Mouse (Mus musculus): ENCODE results near the gene Gm10277. TPM values are rescaled to one million over a fixed set of nuclear protein-coding genes. Genes with fewer than 3 reads are reported as not detected.

Gm10277 gene
- polyA plus RNA-seq, 1 experiment = not detected

DNA sequence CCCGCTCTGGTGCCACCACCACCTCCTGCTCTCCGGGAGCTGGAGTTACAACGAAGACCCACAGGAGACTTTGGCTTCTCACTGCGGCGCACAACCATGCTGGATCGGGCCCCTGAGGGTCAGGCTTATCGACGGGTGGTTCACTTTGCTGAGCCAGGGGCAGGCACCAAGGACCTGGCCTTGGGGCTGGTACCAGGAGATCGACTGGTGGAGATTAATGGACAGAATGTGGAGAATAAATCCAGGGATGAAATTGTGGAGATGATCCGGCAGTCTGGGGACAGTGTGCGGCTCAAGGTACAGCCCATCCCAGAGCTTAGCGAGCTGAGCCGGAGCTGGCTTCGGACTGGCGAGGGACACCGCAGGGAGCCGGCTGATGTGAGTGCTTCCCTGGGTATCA is 9.6 kb downstream of the Gm10277 start:
- TF ChIP-seq CTCF (IDR thresholded peaks at IDR 0.05; ENCODE audit: low read depth, low read length) (no peak), POLR2A (IDR thresholded peaks at IDR 0.05; ENCODE audit: borderline replicate concordance, low read depth, low read length) (no peak)
- Histone ChIP-seq H3K4me3 (ENCODE audit: insufficient read depth, low read length) (no peak overlapping the region), H3K4me1 (ENCODE audit: control insufficient read depth, insufficient read depth, low read length) (peaks cover 10% of the 10 kb centered on the region), H3K27ac (ENCODE audit: insufficient read depth, low read depth, low read length) (no peak overlapping the region)

DNA sequence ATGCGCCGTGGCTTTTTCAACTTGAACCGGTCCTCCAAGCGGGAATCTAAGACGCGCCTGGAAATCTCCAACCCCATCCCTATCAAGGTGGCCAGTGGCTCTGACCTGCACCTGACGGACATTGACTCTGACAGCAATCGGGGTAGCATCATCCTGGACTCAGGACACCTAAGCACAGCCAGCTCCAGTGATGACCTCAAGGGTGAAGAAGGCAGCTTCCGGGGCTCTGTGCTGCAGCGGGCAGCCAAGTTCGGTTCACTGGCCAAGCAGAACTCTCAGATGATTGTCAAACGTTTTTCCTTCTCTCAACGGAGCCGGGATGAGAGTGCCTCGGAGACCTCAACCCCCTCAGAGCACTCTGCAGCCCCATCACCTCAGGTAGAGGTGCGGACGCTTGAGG is 10.1 kb downstream of the Gm10277 start:
- Histone ChIP-seq H3K4me3 (ENCODE audit: insufficient read depth, low read length) (no peak overlapping the region), H3K4me1 (ENCODE audit: control insufficient read depth, insufficient read depth, low read length) (peaks cover 10% of the 10 kb centered on the region), H3K27ac (ENCODE audit: insufficient read depth, low read depth, low read length) (no peak overlapping the region)
- TF ChIP-seq POLR2A (IDR thresholded peaks at IDR 0.05; ENCODE audit: borderline replicate concordance, low read depth, low read length) (no peak), CTCF (IDR thresholded peaks at IDR 0.05; ENCODE audit: low read depth, low read length) (no peak)

DNA sequence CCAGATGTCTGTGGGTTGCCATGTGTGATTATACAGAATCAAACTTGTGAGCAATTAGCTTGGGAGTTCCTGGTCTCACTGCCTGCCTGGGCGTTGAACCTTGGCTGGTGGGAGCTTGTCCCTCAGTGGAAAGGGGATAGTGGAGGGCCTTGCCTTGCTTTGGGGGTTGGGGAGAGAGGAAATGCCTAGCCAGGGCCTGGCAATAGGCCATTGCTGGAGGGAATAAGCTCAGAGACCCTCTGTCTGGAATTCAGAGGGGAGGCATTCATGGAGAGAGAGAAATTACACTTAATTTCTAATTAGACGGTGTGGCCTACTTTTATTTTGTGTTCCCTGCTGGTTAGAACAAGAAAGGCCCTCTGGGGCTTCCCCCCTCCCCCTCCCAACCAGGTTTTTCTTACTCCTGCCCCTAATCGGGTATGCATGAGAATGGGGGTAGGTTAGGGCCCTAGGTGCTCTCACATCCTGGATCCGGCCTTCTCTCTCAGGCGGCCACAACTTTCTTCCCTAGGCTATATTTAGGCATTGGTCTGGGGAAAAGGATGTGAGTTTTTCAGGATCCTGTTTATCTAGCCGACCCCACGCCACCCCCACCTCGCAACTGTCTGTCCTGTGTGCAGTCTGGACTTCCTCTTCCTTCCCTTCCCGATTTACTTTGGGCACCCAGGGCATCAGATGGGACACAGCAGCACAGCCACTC is 11.7 kb downstream of the Gm10277 start:
- Histone ChIP-seq H3K4me1 (ENCODE audit: control insufficient read depth, insufficient read depth, low read length) (peaks cover 10% of the 10 kb centered on the region), H3K4me3 (ENCODE audit: insufficient read depth, low read length) (no peak overlapping the region), H3K27ac (ENCODE audit: insufficient read depth, low read depth, low read length) (peak overlapping the region; percentile 5; the same call in 1 of the 2 replicates)
- TF ChIP-seq CTCF (IDR thresholded peaks at IDR 0.05; ENCODE audit: low read depth, low read length) (no peak), POLR2A (IDR thresholded peaks at IDR 0.05; ENCODE audit: borderline replicate concordance, low read depth, low read length) (no peak)

DNA sequence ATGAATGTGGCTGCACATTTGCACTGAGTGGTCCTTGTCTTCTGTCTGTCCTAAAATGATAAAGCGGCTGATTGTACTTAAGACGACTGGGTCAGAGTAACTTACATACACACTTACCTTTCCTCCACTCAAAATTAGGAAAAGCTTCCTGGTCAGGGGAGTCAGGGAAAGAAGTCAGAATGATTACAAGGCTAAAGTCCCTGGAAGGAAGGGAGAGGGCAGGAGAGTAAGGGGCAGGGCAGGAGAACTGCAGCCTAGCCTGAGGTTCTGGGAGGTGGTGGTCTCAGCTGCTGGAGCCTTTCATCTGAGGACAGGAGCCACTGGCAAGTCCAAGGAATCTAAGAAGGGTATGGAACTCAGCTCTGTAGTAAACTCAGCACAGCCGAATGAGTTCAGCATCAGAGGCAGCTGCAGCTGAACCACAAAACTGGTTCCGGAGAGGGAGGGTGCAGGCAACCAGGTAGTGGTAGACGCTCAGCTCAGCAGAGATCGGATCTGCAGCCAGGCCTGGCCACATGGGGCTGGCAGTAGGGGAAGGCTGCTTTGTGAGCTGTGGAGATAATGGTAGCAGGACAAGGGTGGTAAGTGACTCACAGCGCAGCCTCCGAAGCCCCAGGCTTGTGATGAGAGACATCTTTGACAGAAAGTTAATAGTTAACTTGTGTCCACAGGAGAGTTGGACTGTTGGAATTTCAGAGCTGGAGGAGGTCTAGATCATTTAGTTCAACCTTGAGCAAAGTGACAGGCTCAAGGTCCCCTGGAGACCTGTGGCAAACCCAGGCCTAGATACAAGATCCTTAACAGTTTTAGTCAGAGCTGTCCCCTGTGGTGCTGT is 15.5 kb downstream of the Gm10277 start:
- Histone ChIP-seq H3K27ac (ENCODE audit: insufficient read depth, low read depth, low read length) (no peak overlapping the region), H3K4me3 (ENCODE audit: insufficient read depth, low read length) (no peak overlapping the region), H3K4me1 (ENCODE audit: control insufficient read depth, insufficient read depth, low read length) (peaks cover 10% of the 10 kb centered on the region)
- no peak for TF ChIP-seq CTCF (IDR thresholded peaks at IDR 0.05; ENCODE audit: low read depth, low read length)
- TF ChIP-seq POLR2A (IDR thresholded peaks at IDR 0.05; ENCODE audit: borderline replicate concordance, low read depth, low read length) = no peak

DNA sequence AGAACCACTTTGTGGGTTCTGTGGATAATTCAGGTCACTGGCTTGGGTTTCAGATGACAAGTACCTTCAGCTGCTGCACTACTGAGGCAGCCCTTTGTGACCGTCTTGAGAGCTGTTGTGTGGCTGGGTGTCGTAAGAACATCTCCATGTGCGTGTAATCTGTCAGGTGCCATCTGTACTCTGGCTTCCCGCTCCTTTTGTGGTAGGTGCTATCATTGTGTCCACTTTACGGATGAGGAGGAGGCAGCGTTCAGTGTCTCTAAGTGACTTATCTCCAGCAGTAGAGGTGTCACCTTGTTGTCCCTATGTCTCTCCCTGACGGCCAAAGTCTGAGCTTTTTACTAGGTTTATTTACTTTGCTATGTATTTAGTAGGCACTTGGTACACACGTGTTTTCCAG is 17.2 kb downstream of the Gm10277 start:
- no peak overlapping the region for H3K27ac ChIP-seq (ENCODE audit: insufficient read depth, low read depth, low read length)
- H3K4me1 ChIP-seq (ENCODE audit: control insufficient read depth, insufficient read depth, low read length) = no peaks in the 10 kb centered on the region; the same call in 1 of the 2 replicates
- H3K4me3 ChIP-seq (ENCODE audit: insufficient read depth, low read length) = no peak overlapping the region
- TF ChIP-seq CTCF (IDR thresholded peaks at IDR 0.05; ENCODE audit: low read depth, low read length) (no peak), POLR2A (IDR thresholded peaks at IDR 0.05; ENCODE audit: borderline replicate concordance, low read depth, low read length) (no peak)

DNA sequence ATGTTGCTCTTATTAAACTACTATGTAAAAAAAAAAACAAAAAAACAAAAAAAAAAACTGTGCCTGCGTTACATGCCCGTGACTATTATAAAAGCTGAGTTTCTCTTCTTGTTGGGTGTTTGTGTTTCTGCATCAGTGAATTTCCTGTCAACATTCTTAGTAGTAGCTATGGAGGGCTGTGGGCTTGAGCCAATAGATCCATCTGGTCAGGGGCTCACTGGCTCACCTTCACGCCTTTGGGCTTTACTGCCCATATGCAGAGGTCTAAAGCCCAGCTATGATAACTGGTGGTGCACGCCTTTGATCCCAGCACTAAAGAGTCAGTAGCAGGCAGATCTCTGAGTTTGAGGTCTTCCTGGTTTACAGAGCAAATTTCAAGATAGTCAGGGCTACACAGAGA is 18.1 kb downstream of the Gm10277 start:
- TF ChIP-seq CTCF (IDR thresholded peaks at IDR 0.05; ENCODE audit: low read depth, low read length) (no peak), POLR2A (IDR thresholded peaks at IDR 0.05; ENCODE audit: borderline replicate concordance, low read depth, low read length) (no peak)
- Histone ChIP-seq H3K27ac (ENCODE audit: insufficient read depth, low read depth, low read length) (no peak overlapping the region), H3K4me1 (ENCODE audit: control insufficient read depth, insufficient read depth, low read length) (no peaks in the 10 kb centered on the region), H3K4me3 (ENCODE audit: insufficient read depth, low read length) (no peak overlapping the region)

DNA sequence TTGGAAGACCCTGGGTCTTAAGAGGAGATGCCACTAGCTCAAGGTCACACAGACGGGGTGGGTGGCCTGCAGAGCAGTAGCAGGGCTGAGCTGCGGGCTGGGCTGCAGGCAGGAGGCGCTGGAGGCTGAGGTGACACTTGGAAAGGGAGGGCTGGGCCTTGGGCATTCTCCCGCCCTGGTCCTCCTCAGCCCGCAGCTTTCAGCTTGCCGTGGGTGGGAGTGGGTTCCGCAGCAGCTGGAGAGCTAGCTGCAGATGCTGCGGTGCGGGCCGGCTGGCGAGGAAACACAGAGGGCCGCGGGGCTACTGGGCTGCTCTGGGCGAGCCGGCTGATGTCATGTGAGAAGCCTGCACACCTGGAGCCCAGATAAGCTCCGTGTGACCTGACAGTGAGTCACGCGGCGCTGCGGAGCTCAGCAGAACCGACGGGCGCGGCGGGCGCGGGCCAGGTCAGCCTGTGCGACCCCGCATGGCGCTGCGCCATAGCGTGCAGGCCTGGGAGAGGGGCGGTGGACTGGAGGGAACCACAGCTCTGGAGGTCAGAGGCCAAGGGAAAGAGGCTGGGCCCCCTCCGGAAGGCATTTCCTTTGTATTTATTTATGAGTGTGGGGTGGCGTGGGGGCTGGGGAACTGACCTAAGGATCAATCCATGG is 21.1 kb downstream of the Gm10277 start:
- Histone ChIP-seq H3K4me1 (ENCODE audit: control insufficient read depth, insufficient read depth, low read length) (peaks cover 3% of the 10 kb centered on the region; the same call in 1 of the 2 replicates), H3K4me3 (ENCODE audit: insufficient read depth, low read length) (no peak overlapping the region), H3K27ac (ENCODE audit: insufficient read depth, low read depth, low read length) (no peak overlapping the region)
- TF ChIP-seq POLR2A (IDR thresholded peaks at IDR 0.05; ENCODE audit: borderline replicate concordance, low read depth, low read length) (no peak), CTCF (IDR thresholded peaks at IDR 0.05; ENCODE audit: low read depth, low read length) (no peak)

DNA sequence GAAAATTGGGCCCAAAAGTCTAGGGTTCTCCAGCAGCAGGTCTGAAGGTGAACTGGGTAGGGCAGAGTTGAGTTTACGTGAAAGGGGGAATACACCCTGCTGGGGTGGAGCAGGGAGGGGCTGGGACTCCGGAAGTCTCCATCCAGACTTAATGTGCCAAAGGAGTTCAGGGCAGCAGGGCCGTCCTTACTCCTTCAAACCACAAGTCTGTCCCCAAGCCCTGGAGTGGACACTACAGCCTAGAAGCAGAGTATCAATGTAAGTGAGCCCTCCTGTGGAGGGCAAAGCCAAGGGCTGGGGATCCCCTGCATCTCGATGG is 22.1 kb downstream of the Gm10277 start:
- TF ChIP-seq CTCF (IDR thresholded peaks at IDR 0.05; ENCODE audit: low read depth, low read length) (no peak), POLR2A (IDR thresholded peaks at IDR 0.05; ENCODE audit: borderline replicate concordance, low read depth, low read length) (no peak)
- Histone ChIP-seq H3K4me3 (ENCODE audit: insufficient read depth, low read length) (no peak overlapping the region), H3K27ac (ENCODE audit: insufficient read depth, low read depth, low read length) (no peak overlapping the region), H3K4me1 (ENCODE audit: control insufficient read depth, insufficient read depth, low read length) (peaks cover 3% of the 10 kb centered on the region)

DNA sequence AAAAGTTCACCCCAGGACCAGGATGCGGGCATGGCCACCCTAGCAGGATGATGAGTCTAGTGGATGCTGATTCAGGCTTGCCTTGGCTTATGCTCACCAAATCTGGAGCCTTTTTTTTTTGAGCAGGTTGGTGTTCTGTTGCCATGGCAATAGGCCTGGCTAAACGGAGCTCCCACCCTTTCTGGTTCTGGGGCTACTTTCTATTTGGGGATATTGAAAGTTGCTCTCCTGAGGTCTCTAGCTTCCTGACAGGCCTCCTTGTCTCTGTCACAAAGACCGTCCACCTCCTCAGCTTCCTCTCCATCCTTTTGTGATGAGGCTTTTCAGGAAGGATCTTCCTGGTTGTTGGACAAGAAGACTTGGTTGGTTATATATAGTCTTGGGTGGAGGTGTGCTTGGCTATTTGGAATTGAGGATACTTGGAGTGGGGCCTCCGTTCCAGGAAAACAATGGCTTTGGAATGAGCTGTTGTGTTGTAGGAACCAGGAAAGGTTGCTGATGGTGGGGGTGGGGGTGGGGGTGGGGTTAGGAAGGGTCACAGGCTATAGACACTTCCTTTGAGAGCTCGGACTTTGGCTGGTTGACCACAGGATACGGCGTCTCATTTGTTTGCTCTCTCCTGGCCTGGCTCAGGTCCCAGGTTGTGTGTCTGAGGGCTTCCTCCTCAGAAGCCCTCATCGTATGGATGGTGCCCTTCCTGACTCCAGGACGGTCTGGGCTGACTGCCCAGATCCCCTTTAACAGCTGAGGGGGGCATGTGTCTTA is 22.7 kb downstream of the Gm10277 start:
- Histone ChIP-seq H3K4me3 (ENCODE audit: insufficient read depth, low read length) (no peak overlapping the region), H3K27ac (ENCODE audit: insufficient read depth, low read depth, low read length) (no peak overlapping the region), H3K4me1 (ENCODE audit: control insufficient read depth, insufficient read depth, low read length) (peaks cover 6% of the 10 kb centered on the region)
- TF ChIP-seq POLR2A (IDR thresholded peaks at IDR 0.05; ENCODE audit: borderline replicate concordance, low read depth, low read length) = no peak
- no peak for TF ChIP-seq CTCF (IDR thresholded peaks at IDR 0.05; ENCODE audit: low read depth, low read length)

Data from bone marrow macrophage, adult 2 months (primary cell).